Mouse (Mus musculus): ENCODE measurements around the gene Ascc2. TPM values are rescaled to one million over a fixed set of nuclear protein-coding genes. Genes with fewer than 3 reads are reported as not detected.

Gene Ascc2
- polyA plus RNA-seq, 1 experiment from 2014 or later, result 26.7 TPM

DNA sequence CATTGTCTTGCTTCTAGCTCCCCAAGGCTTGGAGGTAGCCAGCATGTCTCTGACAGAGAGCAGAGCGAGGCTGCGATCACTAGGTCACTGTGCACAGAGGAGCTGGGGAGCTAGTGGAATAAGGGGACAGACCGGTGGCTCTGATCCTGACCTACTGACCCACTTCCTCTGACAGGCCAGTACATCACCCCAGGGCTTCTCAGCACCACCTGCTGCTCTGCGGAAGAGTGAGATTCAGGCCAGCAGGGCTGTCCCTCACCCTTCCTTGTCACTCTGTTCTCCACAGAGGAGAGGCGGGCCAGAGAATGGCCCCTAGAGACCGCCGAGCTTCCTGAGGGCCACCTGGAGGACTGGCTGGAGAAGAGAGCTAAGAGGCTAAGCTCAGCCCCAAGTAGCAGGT, 94.2 kb downstream of the Ascc2 start:
- ATAC-seq, result no peak
- H3K4me3 ChIP-seq, result no peak overlapping the region
- no peaks in the 10 kb centered on the region for H3K9me3 ChIP-seq (replicated peaks)
- no peaks in the 10 kb centered on the region for H3K4me1 ChIP-seq
- WGBS (ENCODE audit: insufficient replicate concordance), result 76% methylated on average over 7 of the region's 7 CpGs
- H3K4me2 ChIP-seq, result no peak overlapping the region
- H3K9ac ChIP-seq, result no peak overlapping the region
- peaks cover 7% of the 10 kb centered on the region; the same call in 1 of the 2 replicates for H3K36me3 ChIP-seq
- no peaks in the 10 kb centered on the region for H3K27me3 ChIP-seq (replicated peaks)
- no peak overlapping the region for H3K27ac ChIP-seq

GRCm38 (mm10) chr11:4734179-4734578, 96.6 kb downstream of the Ascc2 start:
- Histone ChIP-seq H3K4me3 (no peak overlapping the region), H3K4me1 (no peaks in the 10 kb centered on the region), H3K27me3 (replicated peaks) (no peaks in the 10 kb centered on the region), H3K36me3 (peaks cover 7% of the 10 kb centered on the region; the same call in 1 of the 2 replicates), H3K4me2 (no peak overlapping the region), H3K9ac (no peak overlapping the region), H3K27ac (no peak overlapping the region), H3K9me3 (replicated peaks) (no peaks in the 10 kb centered on the region)
- 40% methylated on average over 12 of the region's 12 CpGs for WGBS (ENCODE audit: insufficient replicate concordance)
- ATAC-seq, result no peak

Other genes starting within 250 kb of the Ascc2 start
- gene Hormad2, start 196.6 kb upstream of the Ascc2 start, polyA plus RNA-seq (2016; fragmentation: Nextera tagmentation; extraction: Ambion mirVana), result 0.67 and 0.77 TPM in 2 replicates
- 38.8 and 41.4 TPM in 2 replicates for gene Mtmr3, start 42.9 kb upstream of the Ascc2 start, polyA plus RNA-seq (2016; fragmentation: Nextera tagmentation; extraction: Ambion mirVana)
- not detected in 2 replicates for gene Gm11032, start 17.7 kb upstream of the Ascc2 start, polyA plus RNA-seq (2016; fragmentation: Nextera tagmentation; extraction: Ambion mirVana)
- gene Uqcr10, start 66.6 kb downstream of the Ascc2 start, polyA plus RNA-seq (2016; fragmentation: Nextera tagmentation; extraction: Ambion mirVana), result 698 and 713 TPM in 2 replicates
- gene Zmat5, start 66.9 kb downstream of the Ascc2 start, polyA plus RNA-seq (2016; fragmentation: Nextera tagmentation; extraction: Ambion mirVana), result 33.4 and 33.8 TPM in 2 replicates
- 0.05 and 0.06 TPM in 2 replicates for gene Cabp7, start 109.0 kb downstream of the Ascc2 start, polyA plus RNA-seq (2016; fragmentation: Nextera tagmentation; extraction: Ambion mirVana)
- gene Nf2, start 211.8 kb downstream of the Ascc2 start, polyA plus RNA-seq (2016; fragmentation: Nextera tagmentation; extraction: Ambion mirVana), result 29.5 and 33.0 TPM in 2 replicates
- 68.0 and 76.6 TPM in 2 replicates for gene Nipsnap1, start 236.2 kb downstream of the Ascc2 start, polyA plus RNA-seq (2016; fragmentation: Nextera tagmentation; extraction: Ambion mirVana)